Mouse (Mus musculus) T-helper 2 cell (primary cell): ENCODE data around the gene Myoz2.

Experiments used
- in situ Hi-C: fragments of 300-600 bp; cut with MboI, MseI; formaldehyde crosslinking; loops from one replicate; pipeline ENCODE4 v1.15.1; 2025; ENCODE audit warnings: high pct_unique_total_duplicates

Myoz2 gene

GRCm38 (mm10) chr3:123009417-123009816 lies 25.4 kb downstream of the Myoz2 start:
- in situ Hi-C loops: no loop called here

GRCm38 (mm10) chr3:123007386-123007785 lies 27.4 kb downstream of the Myoz2 start:
- in situ Hi-C loops: no loop called here

- in situ Hi-C loops: no loop called here
Observed at GRCm38 (mm10) chr3:123001053-123001452, 33.8 kb downstream of the Myoz2 start.

DNA sequence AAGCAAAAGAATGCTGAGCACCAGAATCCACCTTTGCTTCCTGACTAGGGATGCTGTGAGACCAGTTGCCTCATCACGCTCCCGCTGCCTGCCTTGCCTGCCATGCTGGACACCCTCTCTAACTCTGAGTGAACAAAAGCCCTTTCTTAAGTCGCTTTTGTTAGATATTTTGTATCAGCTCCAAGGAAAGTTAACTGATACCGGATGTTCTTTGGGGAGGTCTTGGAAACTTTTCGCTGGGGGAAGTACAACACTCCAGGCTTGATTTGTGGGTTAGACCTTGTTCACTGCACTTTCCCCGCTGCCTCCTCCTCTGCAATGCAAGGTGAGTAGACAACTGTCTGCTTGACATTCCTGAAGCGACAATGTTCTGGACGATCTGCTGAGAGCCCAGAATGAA lies 36.3 kb downstream of the Myoz2 start:
- in situ Hi-C loops: loop anchor here (25.0 kb wide), 1 partner anchor 514 kb away; no protein-coding TSS in a partner anchor

- in situ Hi-C loops: loop anchor here (25.0 kb wide), 1 partner anchor 515 kb away; no protein-coding TSS in a partner anchor
Observed at GRCm38 (mm10) chr3:122996968-122997367, 37.8 kb downstream of the Myoz2 start.

DNA sequence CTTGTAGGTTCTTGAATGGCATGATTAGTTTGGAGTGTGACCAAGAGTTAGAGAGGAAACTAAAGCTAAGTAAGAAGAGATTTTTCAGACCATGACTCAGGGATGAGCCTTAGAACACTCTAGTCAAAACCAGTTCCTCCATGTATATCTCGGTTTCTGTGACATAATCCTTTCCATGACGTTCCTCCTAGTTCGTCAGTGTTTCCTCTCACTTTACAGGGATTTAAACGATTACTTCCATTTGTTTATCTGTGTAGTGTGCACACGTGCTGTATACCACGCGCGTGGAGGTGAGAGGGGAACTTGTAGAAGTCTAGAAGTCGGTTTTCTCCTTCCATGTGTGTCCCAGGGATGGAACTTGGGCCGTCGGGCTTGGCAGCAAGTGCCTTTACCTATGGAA lies 47.9 kb downstream of the Myoz2 start:
- in situ Hi-C loops: loop anchor here (10.0 to 25.0 kb wide), 2 partner anchors 525 to 1552 kb away; no protein-coding TSS in a partner anchor

DNA sequence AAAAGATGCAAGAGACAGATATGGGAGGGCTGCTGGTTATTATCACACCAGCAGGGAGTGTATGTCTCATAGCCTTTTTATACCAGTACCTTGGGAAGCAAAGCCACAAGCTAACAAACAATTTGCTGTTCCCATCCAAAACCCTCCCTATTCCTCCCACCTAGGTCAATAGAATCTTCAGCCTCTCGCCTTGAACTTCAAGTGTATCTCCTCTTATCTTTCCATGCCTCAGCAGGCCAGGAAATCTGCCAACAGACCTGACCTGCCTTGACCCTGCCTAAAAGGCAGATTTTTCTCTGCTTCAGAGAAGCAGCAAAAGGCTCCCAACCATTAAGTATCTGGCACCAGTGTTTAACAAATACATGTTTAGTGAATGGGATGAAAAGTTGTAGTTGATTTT lies 48.4 kb downstream of the Myoz2 start:
- in situ Hi-C loops: loop anchor here (10.0 to 25.0 kb wide), 2 partner anchors 526 to 1552 kb away; no protein-coding TSS in a partner anchor

DNA sequence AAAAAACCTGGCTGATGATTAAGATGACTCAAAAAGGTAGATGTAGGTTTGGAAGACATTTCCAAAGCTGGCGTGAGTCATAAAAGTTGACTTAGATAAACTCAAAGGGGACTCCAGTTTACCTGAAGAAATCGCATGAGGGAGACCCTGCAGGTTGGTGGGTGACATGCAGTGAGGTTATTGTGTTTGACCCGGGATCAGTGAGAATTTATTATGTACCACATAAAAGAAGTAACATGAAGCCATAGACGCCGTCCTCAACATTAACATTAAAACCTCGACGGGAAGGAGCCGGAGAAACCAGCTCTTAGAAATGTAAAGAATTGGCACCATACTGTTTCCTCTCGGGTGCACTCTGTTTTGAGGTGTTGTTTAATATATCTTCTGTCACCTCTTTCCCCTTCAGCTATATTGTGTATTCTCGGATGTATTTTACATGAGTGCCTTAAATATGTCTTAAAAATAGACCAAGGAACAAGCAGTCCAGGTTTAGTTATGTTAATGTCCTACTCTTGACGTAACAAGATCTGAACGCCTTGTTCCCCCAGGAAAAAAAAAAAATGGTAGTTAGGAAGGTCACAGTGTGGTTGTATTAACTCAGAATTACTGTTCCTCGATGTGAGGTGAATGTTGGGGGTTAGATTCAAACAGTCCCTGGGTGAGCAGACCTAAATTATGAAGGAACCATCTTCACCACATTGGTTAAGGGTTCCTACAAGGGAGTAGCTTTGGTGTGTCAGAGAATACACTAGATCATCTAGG lies 49.5 kb downstream of the Myoz2 start:
- in situ Hi-C loops: loop anchor here (10.0 to 25.0 kb wide), 2 partner anchors 527 to 1551 kb away; no protein-coding TSS in a partner anchor

DNA sequence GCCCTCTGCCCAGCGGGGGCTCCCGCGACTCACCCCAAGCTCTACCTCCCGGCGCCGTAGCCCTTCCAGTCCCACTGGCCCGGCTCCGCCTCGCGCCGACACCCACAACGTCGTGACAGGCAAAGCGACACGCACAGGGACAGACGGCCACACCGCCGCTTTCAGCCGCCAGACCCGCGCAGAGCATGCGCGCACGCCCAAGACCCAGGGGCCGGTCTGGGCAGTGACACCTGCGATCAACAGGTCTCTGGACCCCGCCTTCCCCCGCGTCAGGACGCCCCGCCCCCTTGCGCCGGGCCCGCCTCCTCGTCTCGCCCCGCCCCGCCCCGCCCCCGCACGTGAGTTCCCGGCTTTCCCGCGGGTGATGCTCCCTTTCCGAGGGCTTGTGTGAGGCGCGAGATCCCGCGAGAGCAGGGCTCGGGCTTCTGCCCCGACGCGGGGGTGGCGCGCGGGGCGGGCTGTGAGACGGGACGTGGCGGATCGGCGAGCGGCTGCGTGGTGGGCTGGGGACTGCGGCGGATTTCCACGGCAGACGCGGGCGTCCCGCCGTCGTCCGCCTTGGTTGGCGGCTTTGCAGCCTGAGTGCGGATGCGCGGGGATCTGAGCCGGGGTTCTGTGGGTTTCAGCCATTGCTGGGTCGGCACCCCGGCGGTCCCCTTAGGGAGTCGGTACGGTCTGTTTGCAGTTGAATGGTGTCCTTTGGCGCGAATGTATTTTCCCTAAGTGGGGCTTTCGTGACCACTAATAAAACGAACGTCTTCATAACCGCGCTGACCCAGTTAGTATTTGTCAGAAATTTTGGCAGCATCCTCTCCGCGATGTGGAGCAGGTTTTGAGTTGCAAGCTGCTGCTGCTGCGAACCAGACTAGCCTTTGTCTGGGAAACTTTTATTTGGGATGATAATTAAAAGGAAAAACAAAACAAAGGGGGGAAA lies 50.3 kb downstream of the Myoz2 start, which contains the start of gene Usp53:
Gene Usp53 (minus strand): TSS at position 262 of the 934 bp plus-strand sequence.
- in situ Hi-C loops: loop anchor here (5.0 to 25.0 kb wide), 3 partner anchors 57 to 1550 kb away; no protein-coding TSS in a partner anchor

DNA sequence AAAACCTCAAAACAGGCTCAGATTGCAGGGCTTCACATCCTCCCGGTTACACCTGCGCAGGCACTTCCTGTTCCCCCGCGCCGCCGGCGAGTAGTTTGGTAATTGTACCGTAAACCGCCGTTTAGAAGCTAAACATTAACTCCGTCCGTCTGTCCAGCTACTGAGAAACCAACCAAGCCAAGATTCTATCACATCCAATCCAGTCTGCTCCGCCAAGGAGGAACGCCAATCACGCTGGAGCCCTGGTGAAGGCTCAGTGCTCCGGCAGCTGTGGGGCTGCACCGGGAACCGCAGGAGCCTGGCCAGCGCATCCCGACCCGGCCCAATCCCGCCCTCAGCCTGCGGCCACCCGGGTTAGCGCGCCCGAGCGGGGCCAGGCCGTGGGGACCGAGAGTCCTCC lies 51.0 kb downstream of the Myoz2 start:
- in situ Hi-C loops: loop anchor here (5.0 to 25.0 kb wide), 3 partner anchors 57 to 1549 kb away; no protein-coding TSS in a partner anchor

DNA sequence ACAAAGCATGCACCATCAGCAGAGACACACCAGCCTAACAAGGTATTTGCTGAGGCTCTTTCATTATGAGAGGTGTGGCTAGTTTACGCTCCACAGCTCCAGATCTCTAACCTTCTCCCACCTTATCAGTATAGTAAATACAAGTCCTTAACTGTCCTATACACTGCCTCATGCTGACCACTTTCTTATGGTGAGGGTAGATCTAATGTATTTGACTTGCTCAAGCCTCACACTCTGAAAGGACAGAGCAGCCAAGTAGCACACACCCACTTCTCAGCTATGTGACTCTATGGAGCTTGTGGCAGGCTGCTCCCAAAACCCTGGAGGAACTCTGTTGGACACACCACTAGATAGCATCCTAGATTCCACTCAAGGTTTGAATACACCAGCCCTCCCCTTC lies 58.9 kb downstream of the Myoz2 start:
- in situ Hi-C loops: loop anchor here (25.0 kb wide), 1 partner anchor 536 kb away; no protein-coding TSS in a partner anchor

DNA sequence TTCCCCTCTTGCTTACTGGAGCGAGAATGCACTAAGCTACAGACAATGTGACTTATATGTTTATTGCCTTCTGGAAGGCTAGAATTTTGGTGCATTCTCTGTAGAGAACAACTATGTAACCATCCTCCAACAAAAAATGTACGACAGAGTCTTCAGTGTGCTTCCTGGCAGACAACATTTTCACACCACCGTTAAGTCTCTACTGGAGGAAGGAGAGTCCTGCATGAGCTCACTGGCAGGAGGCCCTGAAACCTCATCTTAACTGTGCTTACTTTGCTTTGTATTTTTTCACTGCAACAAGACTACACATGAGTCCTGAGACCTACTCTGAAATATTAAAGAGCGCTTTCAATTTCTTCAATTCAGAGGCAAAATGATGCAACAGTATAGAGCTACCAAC lies 59.5 kb downstream of the Myoz2 start:
- in situ Hi-C loops: loop anchor here (25.0 kb wide), 1 partner anchor 537 kb away; no protein-coding TSS in a partner anchor

DNA sequence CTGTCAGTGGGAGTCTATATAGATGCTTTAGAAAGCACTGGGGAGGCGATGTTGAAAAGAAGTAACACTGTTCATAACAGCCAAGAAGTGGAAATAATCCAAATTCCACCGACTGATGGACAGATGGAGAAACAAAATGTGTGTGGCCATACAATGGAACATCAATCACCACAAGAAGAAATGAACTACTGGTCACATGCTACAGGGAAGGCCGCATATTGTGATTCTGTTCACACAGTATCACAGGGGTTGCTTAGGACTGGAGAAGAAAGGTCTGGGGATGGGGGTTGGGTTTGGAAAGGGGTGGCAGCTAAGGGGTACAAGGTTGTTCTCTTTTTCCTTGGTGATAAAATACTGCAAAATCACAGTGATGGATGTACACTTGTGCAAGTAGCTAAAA lies 60.0 kb downstream of the Myoz2 start:
- in situ Hi-C loops: loop anchor here (25.0 kb wide), 1 partner anchor 537 kb away; no protein-coding TSS in a partner anchor

- in situ Hi-C loops: no loop called here
Observed at GRCm38 (mm10) chr3:122972126-122972822, 62.5 kb downstream of the Myoz2 start.

- in situ Hi-C loops: no loop called here
Observed at GRCm38 (mm10) chr3:122968391-122968790, 66.4 kb downstream of the Myoz2 start.

GRCm38 (mm10) chr3:122964301-122964700 lies 70.5 kb downstream of the Myoz2 start:
- in situ Hi-C loops: no loop called here
